Mouse (Mus musculus) thymus, postnatal 10 days (tissue): ENCODE results near the gene Wfdc15b.
"Not testable (repeated sequence)": the region's sequence is repeated elsewhere in the genome, so short reads cannot be mapped to it uniquely, and the experiment has no call there.

Experiments used
- DNase-seq, 2 experiments: peaks; one replicate each; pipeline ENCODE4 v3.0.0; 2021; ENCODE audit warnings: low spot score in 2 of 2

Wfdc15b gene

GRCm38 (mm10) chr2:164221522-164221921, at the start of gene Wfdc15b:
TSS of gene Wfdc15b (minus strand) at chr2:164221660.
- no peak for DNase-seq

GRCm38 (mm10) chr2:164256540-164256939, 35.1 kb upstream of the Wfdc15b start, which contains the start of gene Svs3b:
TSS of gene Svs3b (minus strand) at chr2:164256640.
- DNase-seq: not testable (repeated sequence)

- DNase-seq: no peak
These were observed 16.9 kb upstream of the Wfdc15b start, which contains the start of gene Svs2 for GRCm38 (mm10) chr2:164238366-164238765. TSS of gene Svs2 (minus strand) at chr2:164238466.

GRCm38 (mm10) chr2:164232671-164233070, 11.2 kb upstream of the Wfdc15b start:
- DNase-seq: no peak

- DNase-seq: no peak
These were observed 7.1 kb upstream of the Wfdc15b start for GRCm38 (mm10) chr2:164228361-164229070.

- DNase-seq: no peak
These were observed 2.2 kb downstream of the Wfdc15b start for GRCm38 (mm10) chr2:164219295-164219694.

GRCm38 (mm10) chr2:164212711-164213110, 8.7 kb downstream of the Wfdc15b start:
- no peak for DNase-seq

GRCm38 (mm10) chr2:164210892-164211291, 10.6 kb downstream of the Wfdc15b start:
- DNase-seq: no peak

GRCm38 (mm10) chr2:164206676-164207075, 14.8 kb downstream of the Wfdc15b start:
- no peak for DNase-seq

GRCm38 (mm10) chr2:164206011-164206410, 15.4 kb downstream of the Wfdc15b start:
- DNase-seq: not testable (repeated sequence)

- no peak for DNase-seq
These were observed 21.7 kb downstream of the Wfdc15b start, which contains the start of gene Wfdc15a for GRCm38 (mm10) chr2:164199626-164200327. TSS of gene Wfdc15a (minus strand) at chr2:164200130.

- DNase-seq: no peak
These were observed 24.8 kb downstream of the Wfdc15b start for GRCm38 (mm10) chr2:164196700-164196990.

GRCm38 (mm10) chr2:164195971-164196699, 25.3 kb downstream of the Wfdc15b start:
- DNase-seq: no peak

GRCm38 (mm10) chr2:164194959-164195630, 26.4 kb downstream of the Wfdc15b start:
- no peak for DNase-seq

GRCm38 (mm10) chr2:164192279-164192678, 29.2 kb downstream of the Wfdc15b start:
- no peak for DNase-seq

- DNase-seq: no peak
These were observed 30.9 kb downstream of the Wfdc15b start, which contains the start of gene Wfdc12 for GRCm38 (mm10) chr2:164190576-164190975. TSS of gene Wfdc12 (minus strand) at chr2:164190608.

- no peak for DNase-seq
These were observed 32.7 kb downstream of the Wfdc15b start for GRCm38 (mm10) chr2:164188722-164189121.

- no peak for DNase-seq
These were observed 37.2 kb downstream of the Wfdc15b start for GRCm38 (mm10) chr2:164184145-164184719.

GRCm38 (mm10) chr2:164183340-164183739, 38.1 kb downstream of the Wfdc15b start:
- no peak for DNase-seq

- DNase-seq: no peak
These were observed 38.7 kb downstream of the Wfdc15b start, which contains the start of gene Wfdc5 for GRCm38 (mm10) chr2:164182692-164183255. TSS of gene Wfdc5 (minus strand) at chr2:164182742.

- DNase-seq: no peak
These were observed 40.7 kb downstream of the Wfdc15b start for GRCm38 (mm10) chr2:164180770-164181169.
